Mouse (Mus musculus) spleen, adult 18-20 months (tissue): ENCODE data around the gene Mia3.
"Not testable (repeated sequence)": the region's sequence is repeated elsewhere in the genome, so short reads cannot be mapped to it uniquely, and the experiment has no call there.

Source experiments
- DNase-seq, 2 experiments: peaks; one replicate each; pipeline ENCODE4 v3.0.0; 2022; ENCODE audit warnings: mixed read lengths in 2 of 2

The Mia3 gene

GRCm38 (mm10) chr1:183344886-183345816 is 24.2 kb downstream of the Mia3 start:
- DNase-seq = peak; percentile 81 to 88

GRCm38 (mm10) chr1:183342902-183343301 is 26.5 kb downstream of the Mia3 start:
- DNase-seq = not testable (repeated sequence)

- no peak for DNase-seq
Measured at GRCm38 (mm10) chr1:183327171-183327570, 42.2 kb downstream of the Mia3 start.

GRCm38 (mm10) chr1:183324433-183324832 is 44.9 kb downstream of the Mia3 start:
- DNase-seq = no peak

- no peak for DNase-seq
Measured at GRCm38 (mm10) chr1:183323923-183324322, 45.4 kb downstream of the Mia3 start.

GRCm38 (mm10) chr1:183322496-183322895 is 46.9 kb downstream of the Mia3 start:
- not testable (repeated sequence) for DNase-seq

- DNase-seq = no peak
Measured at GRCm38 (mm10) chr1:183320708-183321107, 48.6 kb downstream of the Mia3 start.

GRCm38 (mm10) chr1:183315783-183316182 is 53.6 kb downstream of the Mia3 start:
- no peak for DNase-seq

GRCm38 (mm10) chr1:183312076-183312475 is 57.3 kb downstream of the Mia3 start:
- no peak for DNase-seq

GRCm38 (mm10) chr1:183309601-183310000 is 59.8 kb downstream of the Mia3 start:
- DNase-seq = not testable (repeated sequence)

- no peak for DNase-seq
Measured at GRCm38 (mm10) chr1:183308476-183308875, 60.9 kb downstream of the Mia3 start.

- no peak for DNase-seq
Measured at GRCm38 (mm10) chr1:183307555-183307954, 61.8 kb downstream of the Mia3 start.

- DNase-seq = peak; percentile 84 to 87
Measured at GRCm38 (mm10) chr1:183299161-183299560, 70.2 kb downstream of the Mia3 start.

GRCm38 (mm10) chr1:183297886-183298489 is 71.4 kb downstream of the Mia3 start:
- DNase-seq = peak; percentile 57 to 66

GRCm38 (mm10) chr1:183297473-183297885 is 71.9 kb downstream of the Mia3 start:
- DNase-seq = no peak

GRCm38 (mm10) chr1:183296877-183297383 is 72.4 kb downstream of the Mia3 start, which contains the start of gene Brox:
Brox (minus strand) TSS chr1:183297269.
- peak; percentile 93 to 98 for DNase-seq

GRCm38 (mm10) chr1:183296465-183296864 is 72.9 kb downstream of the Mia3 start, which contains the start of gene Aida:
Aida (plus strand) TSS chr1:183296590.
- DNase-seq = peak; percentile 50 to 51

- DNase-seq = no peak
Measured at GRCm38 (mm10) chr1:183289576-183289975, 79.8 kb downstream of the Mia3 start.

GRCm38 (mm10) chr1:183288351-183288750 is 81.0 kb downstream of the Mia3 start:
- no peak for DNase-seq
